Mouse (Mus musculus) Muller cell, postnatal 12 days (primary cell): ENCODE data around the gene Sgca.
A peak's percentile ranks its signal among the peaks of the same experiment; 100 is the strongest.

Source experiments
- DNase-seq: peaks from one replicate; pipeline ENCODE4 v3.0.0-alpha.2; 2015; ENCODE audit errors: inconsistent ontology term

Gene Sgca

DNA sequence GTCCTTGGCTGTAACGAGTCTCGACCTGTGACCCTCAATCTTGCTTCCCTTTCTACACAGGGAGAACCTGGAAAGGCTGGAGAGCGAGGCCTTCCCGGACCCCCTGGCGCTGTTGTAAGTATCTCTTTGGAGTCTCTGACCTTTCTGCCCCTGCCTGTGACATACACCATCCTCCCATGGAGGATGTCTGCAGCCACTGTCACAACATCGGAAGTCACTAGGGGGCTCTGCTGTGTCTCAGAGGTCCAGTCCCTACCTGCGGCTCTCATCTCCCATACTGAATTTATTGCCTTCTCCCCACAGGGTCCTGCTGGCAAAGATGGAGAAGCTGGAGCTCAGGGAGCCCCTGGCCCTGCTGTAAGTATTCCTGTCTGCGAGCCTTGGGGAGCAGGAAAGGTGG is 31.8 kb downstream of the Sgca start:
- no peak for DNase-seq

DNA sequence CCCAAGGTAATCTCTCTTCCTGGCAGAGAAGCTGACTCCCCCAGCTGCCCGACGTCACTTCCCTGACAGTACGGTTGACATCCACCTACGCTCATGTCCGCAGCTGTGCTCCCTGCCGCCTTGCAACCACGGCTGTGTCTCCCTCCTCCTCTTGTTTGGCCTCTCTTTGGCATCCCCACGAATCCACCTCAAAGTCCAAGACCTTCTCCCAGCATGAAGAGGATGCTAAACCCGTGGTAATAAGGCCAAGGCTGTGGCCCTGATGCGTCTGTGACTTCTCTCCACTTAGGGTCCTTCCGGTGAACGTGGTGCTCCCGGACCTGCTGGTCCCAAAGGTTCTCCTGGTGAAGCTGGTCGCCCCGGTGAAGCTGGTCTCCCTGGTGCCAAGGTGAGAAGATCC is 33.1 kb downstream of the Sgca start:
- DNase-seq: no peak

- DNase-seq: no peak
These were observed 33.7 kb downstream of the Sgca start for GRCm38 (mm10) chr11:94942282-94943023.

DNA sequence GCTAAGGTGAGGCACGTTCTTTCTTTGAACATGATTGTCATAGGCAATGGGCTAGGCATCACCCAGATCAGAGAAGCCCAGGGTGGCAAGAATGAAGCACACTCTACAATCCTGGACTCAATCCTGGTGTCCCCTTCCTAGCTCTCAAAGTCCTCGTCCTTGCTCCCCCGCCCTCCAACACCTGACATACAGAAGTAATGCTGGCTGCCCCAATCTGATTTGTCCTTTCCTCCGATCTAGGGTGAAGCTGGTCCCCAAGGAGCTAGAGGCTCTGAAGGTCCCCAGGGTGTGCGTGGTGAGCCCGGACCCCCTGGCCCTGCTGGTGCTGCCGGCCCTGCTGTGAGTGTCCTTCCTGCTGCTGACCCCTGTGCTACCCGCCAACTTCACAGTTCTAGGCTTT is 34.4 kb downstream of the Sgca start:
- no peak for DNase-seq

DNA sequence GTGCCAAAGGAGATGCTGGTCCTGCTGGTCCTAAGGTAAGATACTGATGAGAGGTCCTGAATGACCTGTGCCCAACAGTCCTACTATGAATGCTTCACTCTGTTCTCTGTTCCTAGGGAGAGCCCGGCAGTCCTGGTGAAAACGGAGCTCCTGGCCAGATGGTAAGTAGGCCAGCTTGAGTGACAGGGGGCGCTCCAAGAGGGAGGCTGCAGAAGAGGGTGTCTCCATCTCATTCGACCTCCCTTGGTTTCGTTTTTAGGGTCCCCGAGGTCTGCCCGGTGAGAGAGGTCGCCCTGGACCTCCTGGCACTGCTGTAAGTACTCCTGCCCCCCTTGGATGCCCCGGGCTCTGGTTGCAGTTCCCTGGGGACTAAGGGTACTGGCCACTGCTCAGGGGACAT is 35.0 kb downstream of the Sgca start:
- no peak for DNase-seq

- DNase-seq: peak; percentile 82
These were observed 36.8 kb downstream of the Sgca start for GRCm38 (mm10) chr11:94939280-94939679.

DNA sequence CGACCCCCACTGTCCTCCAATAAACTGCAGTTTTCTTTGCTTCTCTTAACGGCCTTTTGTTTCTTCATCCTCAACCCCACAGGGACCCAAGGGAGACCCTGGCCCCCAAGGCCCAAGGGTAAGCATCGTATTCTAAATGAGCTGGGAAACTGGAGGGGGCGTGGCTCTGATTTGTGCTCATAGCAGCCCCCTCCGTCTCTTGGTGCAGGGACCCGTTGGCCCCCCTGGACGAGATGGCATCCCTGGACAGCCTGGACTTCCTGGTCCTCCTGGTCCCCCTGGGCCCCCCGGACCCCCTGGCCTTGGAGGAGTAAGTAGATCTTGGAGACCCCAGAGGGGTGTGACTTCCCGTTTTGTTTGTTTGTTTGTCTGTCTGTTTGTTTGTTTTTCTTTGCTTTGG is 37.8 kb downstream of the Sgca start:
- no peak for DNase-seq

DNA sequence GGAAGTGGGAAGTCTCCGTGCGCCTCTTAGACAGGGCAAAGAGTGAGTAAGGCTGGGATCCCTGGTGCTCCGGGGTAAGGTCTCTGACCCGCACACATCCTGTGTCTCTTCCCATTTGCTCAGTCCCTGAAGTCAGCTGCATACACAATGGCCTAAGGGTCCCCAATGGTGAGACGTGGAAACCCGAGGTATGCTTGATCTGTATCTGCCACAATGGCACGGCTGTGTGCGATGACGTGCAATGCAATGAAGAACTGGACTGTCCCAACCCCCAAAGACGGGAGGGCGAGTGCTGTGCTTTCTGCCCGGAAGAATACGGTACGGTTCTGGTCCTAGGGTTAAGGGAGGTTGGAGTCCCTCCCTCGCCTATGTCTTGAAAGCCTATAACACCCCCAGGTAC is 38.3 kb downstream of the Sgca start:
- no peak for DNase-seq

- DNase-seq: peak; percentile 88
These were observed 38.8 kb downstream of the Sgca start for GRCm38 (mm10) chr11:94937335-94937781.

DNA sequence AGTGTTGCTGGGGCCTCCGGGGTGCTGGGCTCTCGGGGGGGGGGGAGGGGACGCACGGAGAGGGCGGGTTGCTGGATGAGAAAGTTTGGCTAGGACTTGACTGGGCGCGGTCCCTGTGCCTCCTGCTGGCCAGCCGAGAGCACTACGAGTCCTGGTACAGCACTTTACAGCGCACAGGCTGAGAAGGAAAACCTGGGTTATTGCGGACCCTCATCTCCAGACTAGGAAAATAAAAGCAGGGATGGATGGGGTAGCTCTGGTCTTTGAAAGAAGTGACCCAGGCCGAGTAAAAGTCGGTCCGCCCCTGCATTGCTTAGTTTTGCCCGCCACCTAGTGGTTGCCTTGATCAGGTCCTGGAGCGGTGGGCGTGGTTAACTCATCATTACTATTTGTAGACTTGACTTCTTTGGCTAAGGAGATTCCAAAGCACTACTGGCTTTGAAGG is 39.3 kb downstream of the Sgca start:
- DNase-seq: peak; percentile 91

- no peak for DNase-seq
These were observed 40.1 kb downstream of the Sgca start, which contains the start of gene Col1a1 for GRCm38 (mm10) chr11:94936045-94936444. Col1a1 (plus strand) TSS chr11:94936224.

- DNase-seq: no peak
These were observed 41.6 kb downstream of the Sgca start for GRCm38 (mm10) chr11:94934526-94934925.

DNA sequence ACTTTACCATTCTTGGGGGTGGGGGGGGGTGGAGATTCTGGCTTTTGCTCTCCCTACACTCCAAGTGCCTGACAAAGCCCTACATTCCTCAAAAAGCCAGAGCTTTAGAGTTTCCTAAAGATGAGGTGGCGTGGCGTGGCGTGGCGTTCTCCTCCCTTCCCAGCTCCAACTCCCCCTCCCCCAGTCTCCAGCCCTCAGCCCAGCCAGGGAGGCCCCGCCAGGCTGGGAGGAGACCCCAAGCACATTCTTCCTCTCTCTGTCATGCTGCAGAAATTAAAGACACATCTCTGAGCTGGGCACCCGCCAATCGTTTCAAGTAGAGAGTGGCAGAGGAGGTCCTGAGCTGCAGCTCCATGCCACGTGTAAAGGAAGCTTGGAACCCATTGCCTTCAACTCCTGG is 42.5 kb downstream of the Sgca start:
- DNase-seq: peak; percentile 79

- no peak for DNase-seq
These were observed 46.0 kb downstream of the Sgca start for GRCm38 (mm10) chr11:94930151-94930550.

DNA sequence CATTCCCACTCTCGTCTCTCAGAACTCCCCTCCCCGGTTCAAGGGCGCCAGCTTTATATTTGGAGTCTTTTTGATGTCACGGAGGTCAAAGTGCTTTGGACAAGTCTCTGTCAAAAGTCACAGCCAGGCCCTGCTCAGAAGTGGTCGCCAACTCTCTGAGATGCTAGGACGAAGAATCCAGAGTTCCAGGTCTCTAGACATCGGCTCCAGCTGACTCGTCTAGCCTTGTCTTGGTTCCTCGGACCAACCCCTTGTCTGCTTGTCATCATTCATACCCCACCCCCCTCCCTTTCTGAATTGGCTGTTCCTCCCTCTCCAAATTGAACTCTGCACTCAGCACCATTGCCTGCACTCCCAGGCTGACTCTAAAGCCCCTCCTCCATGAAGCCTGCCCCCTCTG is 46.5 kb downstream of the Sgca start:
- DNase-seq: no peak

- DNase-seq: peak; percentile 97
These were observed 47.3 kb downstream of the Sgca start for GRCm38 (mm10) chr11:94928820-94929219.

DNA sequence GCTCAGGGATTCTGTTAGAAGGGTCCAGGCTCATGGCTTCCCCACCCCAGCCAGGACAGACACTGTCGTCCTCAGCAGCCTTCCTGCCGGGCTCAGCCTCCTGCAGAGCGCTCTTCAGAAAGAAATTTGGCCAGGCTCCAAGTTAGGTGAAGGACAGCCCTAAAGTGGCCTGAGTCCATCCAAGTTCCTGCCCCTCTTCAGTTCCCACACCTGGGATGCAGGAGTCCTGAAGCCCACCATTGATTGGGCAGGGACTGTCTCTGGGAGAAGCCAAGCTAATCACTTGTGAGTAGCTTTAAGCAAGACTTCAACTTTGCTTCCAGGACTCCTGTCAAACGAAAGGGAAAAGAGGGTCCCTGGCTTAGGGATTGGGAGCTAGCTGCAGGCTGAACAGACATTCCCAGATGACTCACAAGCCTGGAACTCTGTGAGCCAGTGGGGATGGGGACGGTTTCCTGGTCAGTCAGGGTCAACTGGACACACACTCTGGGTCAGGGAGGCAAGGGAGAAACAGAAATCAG is 48.3 kb downstream of the Sgca start:
- peak; percentile 91 for DNase-seq

GRCm38 (mm10) chr11:94926431-94926830 is 49.7 kb downstream of the Sgca start:
- DNase-seq: no peak

- DNase-seq: no peak
These were observed 51.1 kb downstream of the Sgca start for GRCm38 (mm10) chr11:94924977-94925376.

- no peak for DNase-seq
These were observed 55.1 kb downstream of the Sgca start for GRCm38 (mm10) chr11:94920996-94921401.

- no peak for DNase-seq
These were observed 58.4 kb downstream of the Sgca start for GRCm38 (mm10) chr11:94917717-94918116.

DNA sequence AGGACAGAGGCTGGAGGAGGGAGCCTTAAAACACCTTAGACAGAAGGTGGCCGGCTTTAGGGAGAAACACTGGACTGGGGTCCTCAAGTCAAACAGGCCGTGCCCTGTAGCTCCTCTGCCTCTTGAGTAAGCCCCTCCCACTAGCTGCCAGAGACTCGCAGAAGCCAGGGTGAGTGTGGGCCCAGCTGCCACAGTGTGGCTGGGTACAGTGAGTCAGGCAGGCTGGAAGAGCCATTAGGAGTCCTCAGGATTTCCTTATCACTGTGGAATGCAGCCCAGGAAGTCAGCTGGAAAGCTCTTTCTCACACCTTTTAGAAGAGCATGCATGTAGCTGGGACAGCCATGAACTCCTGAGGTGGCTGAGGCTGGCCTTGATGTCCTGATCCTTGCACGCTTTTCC is 59.6 kb downstream of the Sgca start:
- peak; percentile 70 for DNase-seq

DNA sequence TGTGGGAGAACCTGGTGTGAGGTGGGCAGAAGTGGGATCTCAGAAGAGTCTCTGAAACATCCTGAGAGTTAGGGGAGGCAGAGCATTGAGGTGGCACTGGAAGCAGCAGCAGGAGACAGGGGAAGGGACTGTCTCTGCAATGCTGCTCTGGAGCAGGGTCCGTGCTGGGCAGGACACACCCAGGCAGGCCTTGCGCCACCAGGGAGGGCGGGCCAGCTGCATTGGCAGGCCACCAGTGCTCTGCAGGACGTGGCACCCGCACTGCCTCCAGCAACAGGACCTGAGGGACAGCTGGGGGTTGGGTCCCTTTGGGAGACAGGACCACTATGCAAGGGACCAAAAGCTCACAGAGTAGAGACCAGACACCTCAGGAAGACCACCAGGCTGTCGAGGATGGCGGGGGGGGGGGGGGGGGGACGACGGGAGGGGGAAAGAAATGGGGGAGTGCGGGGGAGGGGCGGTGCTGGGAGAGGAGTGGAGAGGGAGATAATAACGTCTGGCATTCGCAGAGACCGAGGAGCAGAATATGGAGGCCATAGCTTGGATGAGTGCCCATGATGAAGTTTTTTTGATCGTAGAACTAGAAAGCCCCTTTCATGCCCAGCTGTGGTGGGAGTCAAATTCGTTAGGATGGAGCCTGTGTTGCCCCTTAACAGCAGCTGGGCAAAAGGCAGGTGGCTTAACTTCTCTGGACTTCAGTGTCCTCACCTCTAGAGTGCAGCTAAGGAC is 60.3 kb downstream of the Sgca start:
- DNase-seq: peak; percentile 69
